Mouse (Mus musculus): ENCODE results near the gene Epn2. TPM values are rescaled to one million over a fixed set of nuclear protein-coding genes. Genes with fewer than 3 reads are reported as not detected.

Epn2 gene
- polyA plus RNA-seq, 1 experiment from 2014 or later, result 28.7 TPM

DNA sequence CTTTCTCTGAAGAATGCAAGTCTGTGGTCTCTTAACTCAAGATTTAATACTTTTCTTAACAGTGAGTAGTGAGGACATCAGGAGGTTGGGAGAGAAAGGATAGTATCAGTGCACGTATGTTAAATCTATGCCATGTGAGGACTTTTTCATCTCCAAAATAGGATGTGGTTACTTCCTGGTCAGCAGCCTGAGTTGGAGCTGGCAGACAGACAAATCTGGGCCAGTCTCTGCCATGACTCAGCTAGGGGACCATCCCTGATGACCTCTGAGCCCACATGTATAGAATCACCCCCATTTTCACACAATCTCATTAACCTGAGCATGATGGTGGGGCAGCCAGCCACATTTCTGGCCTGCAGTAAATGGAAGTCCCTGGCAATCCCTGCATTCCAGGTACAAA lies 61.5 kb downstream of the Epn2 start:
- Histone ChIP-seq H3K4me3 (ENCODE audit: low read length) (no peak overlapping the region), H3K4me1 (replicated peaks; ENCODE audit: control insufficient read depth, insufficient read depth, low read length) (no peaks in the 10 kb centered on the region), H3K27me3 (ENCODE audit: control insufficient read depth, insufficient read depth, low read depth, low read length) (no peaks in the 10 kb centered on the region), H3K9ac (ENCODE audit: low read length) (no peak overlapping the region), H3K27ac (ENCODE audit: low read length) (no peak overlapping the region), H3K4me2 (ENCODE audit: low read depth, low read length) (no peak overlapping the region), H3K9me3 (ENCODE audit: control insufficient read depth, low read length) (no peaks in the 10 kb centered on the region), H3K36me3 (ENCODE audit: control insufficient read depth, insufficient read depth, low read length) (peaks cover 21% of the 10 kb centered on the region)
- no peak for ATAC-seq (ENCODE audit: low read depth)
- WGBS, result 91% methylated on average over 1 of the region's 1 CpGs

- H3K36me3 ChIP-seq (ENCODE audit: control insufficient read depth, insufficient read depth, low read length), result peaks cover 14% of the 10 kb centered on the region; the same call in 1 of the 2 replicates
- no peaks in the 10 kb centered on the region for H3K27me3 ChIP-seq (ENCODE audit: control insufficient read depth, insufficient read depth, low read depth, low read length)
- no peaks in the 10 kb centered on the region for H3K9me3 ChIP-seq (ENCODE audit: control insufficient read depth, low read length)
- H3K4me3 ChIP-seq (ENCODE audit: low read length), result no peak overlapping the region
- 43% methylated on average over 3 of the region's 3 CpGs for WGBS
- no peak overlapping the region for H3K9ac ChIP-seq (ENCODE audit: low read length)
- H3K27ac ChIP-seq (ENCODE audit: low read length), result no peak overlapping the region
- no peaks in the 10 kb centered on the region for H3K4me1 ChIP-seq (replicated peaks; ENCODE audit: control insufficient read depth, insufficient read depth, low read length)
- ATAC-seq (ENCODE audit: low read depth), result no peak
- no peak overlapping the region for H3K4me2 ChIP-seq (ENCODE audit: low read depth, low read length)
Observed at GRCm38 (mm10) chr11:61514953-61515352, 64.5 kb downstream of the Epn2 start.

DNA sequence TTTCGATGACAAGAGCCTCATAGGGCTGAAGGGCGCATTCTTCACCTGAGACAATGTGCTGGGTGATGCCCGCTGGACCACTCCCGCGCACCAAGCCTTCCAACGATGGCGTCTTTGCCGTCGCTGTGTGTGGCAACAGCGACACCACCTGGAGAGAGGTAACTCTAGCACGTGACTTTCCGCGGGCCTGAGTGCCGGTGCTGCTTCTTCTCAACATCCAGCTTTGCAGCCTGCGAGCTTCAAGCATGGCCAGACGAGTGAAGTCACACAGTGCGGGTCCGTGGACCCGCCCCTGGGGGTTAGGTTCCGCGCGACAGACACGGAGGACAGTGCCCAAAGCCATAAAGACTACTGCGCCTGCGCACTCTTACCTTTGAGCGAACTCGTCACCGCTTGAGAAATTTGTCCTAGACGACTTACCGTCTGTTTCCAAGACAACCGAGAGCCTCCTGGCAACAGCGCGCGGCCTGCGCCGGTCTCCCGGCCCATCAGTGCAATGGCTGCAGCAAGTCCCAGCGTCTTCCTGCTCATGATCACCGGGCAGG lies 74.7 kb downstream of the Epn2 start, which contains the start of gene B9d1:
Gene B9d1, plus strand, starts transcription at position 432 of the 545 bp plus-strand sequence.
- Histone ChIP-seq H3K9ac (ENCODE audit: low read length) (peak within 1 kb of the TSS; percentile 78), H3K27ac (ENCODE audit: low read length) (peak within 1 kb of the TSS; percentile 80), H3K9me3 (ENCODE audit: control insufficient read depth, low read length) (no peaks in the 10 kb centered on the region), H3K27me3 (ENCODE audit: control insufficient read depth, insufficient read depth, low read depth, low read length) (no peaks in the 10 kb centered on the region), H3K4me3 (ENCODE audit: low read length) (peak within 1 kb of the TSS; percentile 71), H3K4me1 (replicated peaks; ENCODE audit: control insufficient read depth, insufficient read depth, low read length) (peaks cover 14% of the 10 kb centered on the region), H3K4me2 (ENCODE audit: low read depth, low read length) (peak within 1 kb of the TSS; percentile 75), H3K36me3 (ENCODE audit: control insufficient read depth, insufficient read depth, low read length) (no peaks in the 10 kb centered on the region)
- under 1% methylated on average over 39 of the region's 39 CpGs for WGBS
- ATAC-seq (ENCODE audit: low read depth), result peak; percentile 93

DNA sequence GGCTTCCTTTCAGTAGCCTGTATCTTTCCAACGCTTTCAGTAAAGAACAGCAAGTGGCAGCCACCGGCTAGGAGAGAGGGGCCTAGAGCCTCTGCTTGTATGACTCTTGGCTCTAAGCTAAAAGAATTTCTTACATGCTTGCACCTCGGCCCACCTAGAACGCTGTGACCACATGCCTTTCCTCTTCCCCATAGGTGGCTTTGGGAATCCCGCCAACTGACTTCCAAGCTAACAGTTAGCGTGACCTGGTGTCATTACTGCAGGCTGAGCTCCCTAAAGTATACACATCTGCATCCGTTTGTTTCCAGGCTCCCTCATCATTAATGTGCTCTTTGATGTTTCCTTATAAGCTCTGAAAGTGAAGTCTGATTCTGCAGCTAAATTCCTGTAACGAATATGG lies 75.6 kb downstream of the Epn2 start:
- H3K4me3 ChIP-seq (ENCODE audit: low read length), result no peak overlapping the region
- ATAC-seq (ENCODE audit: low read depth), result no peak
- no peak overlapping the region for H3K27ac ChIP-seq (ENCODE audit: low read length)
- H3K4me1 ChIP-seq (replicated peaks; ENCODE audit: control insufficient read depth, insufficient read depth, low read length), result peaks cover 14% of the 10 kb centered on the region
- 58% methylated on average over 8 of the region's 8 CpGs for WGBS
- no peak overlapping the region for H3K4me2 ChIP-seq (ENCODE audit: low read depth, low read length)
- H3K9ac ChIP-seq (ENCODE audit: low read length), result no peak overlapping the region
- H3K9me3 ChIP-seq (ENCODE audit: control insufficient read depth, low read length), result no peaks in the 10 kb centered on the region
- no peaks in the 10 kb centered on the region for H3K27me3 ChIP-seq (ENCODE audit: control insufficient read depth, insufficient read depth, low read depth, low read length)
- H3K36me3 ChIP-seq (ENCODE audit: control insufficient read depth, insufficient read depth, low read length), result no peaks in the 10 kb centered on the region

- H3K4me2 ChIP-seq (ENCODE audit: low read depth, low read length), result no peak overlapping the region
- no peak overlapping the region for H3K27ac ChIP-seq (ENCODE audit: low read length)
- H3K36me3 ChIP-seq (ENCODE audit: control insufficient read depth, insufficient read depth, low read length), result no peaks in the 10 kb centered on the region
- no peaks in the 10 kb centered on the region for H3K9me3 ChIP-seq (ENCODE audit: control insufficient read depth, low read length)
- H3K4me3 ChIP-seq (ENCODE audit: low read length), result no peak overlapping the region
- 46% methylated on average over 6 of the region's 6 CpGs for WGBS
- peaks cover 7% of the 10 kb centered on the region; the same call in 1 of the 2 replicates for H3K4me1 ChIP-seq (replicated peaks; ENCODE audit: control insufficient read depth, insufficient read depth, low read length)
- no peaks in the 10 kb centered on the region for H3K27me3 ChIP-seq (ENCODE audit: control insufficient read depth, insufficient read depth, low read depth, low read length)
- no peak for ATAC-seq (ENCODE audit: low read depth)
- no peak overlapping the region for H3K9ac ChIP-seq (ENCODE audit: low read length)
Observed at GRCm38 (mm10) chr11:61498736-61499504, 80.6 kb downstream of the Epn2 start.

DNA sequence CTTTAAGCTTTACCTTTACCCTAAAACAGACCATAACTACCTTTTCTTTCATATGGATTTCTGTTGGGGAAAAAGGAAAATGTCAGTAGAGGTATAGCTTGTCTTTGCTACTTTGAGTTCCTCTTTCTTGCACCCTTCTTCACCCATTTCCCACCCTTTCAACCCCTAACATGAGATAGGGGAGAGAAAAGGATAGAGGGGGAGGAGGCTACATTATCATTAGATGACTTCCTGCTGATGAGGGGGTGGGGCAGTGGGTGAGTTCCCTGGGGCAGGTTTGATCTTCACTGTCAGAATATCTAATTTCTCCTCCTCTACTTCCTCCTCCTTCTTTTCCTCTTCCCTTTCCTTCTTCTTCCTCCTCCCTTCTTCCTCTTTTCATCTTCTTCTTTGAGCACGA lies 82.0 kb downstream of the Epn2 start:
- 69% methylated on average over 1 of the region's 1 CpGs for WGBS
- no peaks in the 10 kb centered on the region for H3K27me3 ChIP-seq (ENCODE audit: control insufficient read depth, insufficient read depth, low read depth, low read length)
- H3K4me1 ChIP-seq (replicated peaks; ENCODE audit: control insufficient read depth, insufficient read depth, low read length), result peaks cover 15% of the 10 kb centered on the region
- no peak overlapping the region for H3K27ac ChIP-seq (ENCODE audit: low read length)
- H3K9ac ChIP-seq (ENCODE audit: low read length), result no peak overlapping the region
- no peak for ATAC-seq (ENCODE audit: low read depth)
- H3K36me3 ChIP-seq (ENCODE audit: control insufficient read depth, insufficient read depth, low read length), result no peaks in the 10 kb centered on the region
- no peaks in the 10 kb centered on the region for H3K9me3 ChIP-seq (ENCODE audit: control insufficient read depth, low read length)
- H3K4me3 ChIP-seq (ENCODE audit: low read length), result no peak overlapping the region
- H3K4me2 ChIP-seq (ENCODE audit: low read depth, low read length), result no peak overlapping the region

- WGBS, result 74% methylated on average over 2 of the region's 2 CpGs
- no peak for ATAC-seq (ENCODE audit: low read depth)
- peak overlapping the region; percentile 92 for H3K27ac ChIP-seq (ENCODE audit: low read length)
Observed at GRCm38 (mm10) chr11:61495528-61495927, 84.0 kb downstream of the Epn2 start.

DNA sequence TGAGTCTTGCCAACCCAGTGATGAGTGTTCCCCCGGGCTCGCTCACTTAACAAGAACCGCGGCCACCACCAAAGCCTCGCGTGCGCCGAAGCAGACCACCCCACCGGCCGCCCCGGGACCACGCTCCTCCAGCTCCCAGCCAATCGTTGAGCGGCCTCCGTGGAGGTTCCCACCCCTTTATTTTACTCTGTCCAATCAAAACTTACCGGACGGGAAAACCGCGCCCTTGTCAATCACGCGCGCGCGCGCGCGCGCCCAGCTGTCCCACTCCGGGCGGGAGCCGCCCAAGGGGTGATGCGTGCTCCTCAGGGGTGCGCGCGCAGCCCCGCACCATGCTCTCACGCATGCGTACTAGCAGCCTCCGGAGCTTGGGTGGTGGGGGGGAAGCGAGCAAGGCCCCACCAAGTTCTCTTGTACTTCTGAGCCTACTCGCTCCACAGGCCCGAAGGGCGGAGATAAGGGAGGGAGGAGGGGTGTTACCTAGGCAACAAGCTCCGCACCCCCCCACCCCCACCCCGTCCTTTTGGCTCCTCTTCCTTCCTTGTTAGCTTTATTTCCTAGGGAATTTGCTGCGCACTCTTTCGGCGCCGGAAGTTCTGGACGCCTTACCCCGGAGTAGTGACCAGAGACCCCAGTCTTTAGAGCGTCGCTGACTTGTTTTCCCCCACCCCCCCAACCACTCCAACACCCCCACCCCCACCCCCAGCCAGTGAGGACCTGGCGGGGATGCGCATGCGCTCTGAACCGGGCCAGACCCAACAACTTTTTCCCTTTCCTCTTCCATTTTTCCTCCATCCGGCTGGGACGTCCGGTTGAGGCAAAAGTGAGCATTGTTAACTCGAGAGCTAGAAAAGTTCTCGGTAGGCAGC lies 85.1 kb downstream of the Epn2 start, which contains the start of gene Mapk7:
Gene Mapk7, minus strand, starts transcription at position 278 of the 869 bp plus-strand sequence.
- Histone ChIP-seq H3K4me3 (ENCODE audit: low read length) (peak within 1 kb of the TSS; percentile 79), H3K4me2 (ENCODE audit: low read depth, low read length) (peak within 1 kb of the TSS; percentile 92), H3K27me3 (ENCODE audit: control insufficient read depth, insufficient read depth, low read depth, low read length) (no peaks in the 10 kb centered on the region), H3K4me1 (replicated peaks; ENCODE audit: control insufficient read depth, insufficient read depth, low read length) (peaks cover 15% of the 10 kb centered on the region), H3K27ac (ENCODE audit: low read length) (peak within 1 kb of the TSS; percentile 92), H3K9ac (ENCODE audit: low read length) (peak within 1 kb of the TSS; percentile 85), H3K36me3 (ENCODE audit: control insufficient read depth, insufficient read depth, low read length) (peaks cover 28% of the 10 kb centered on the region), H3K9me3 (ENCODE audit: control insufficient read depth, low read length) (no peaks in the 10 kb centered on the region)
- ATAC-seq (ENCODE audit: low read depth), result peak; percentile 94
- WGBS, result under 1% methylated on average over 59 of the region's 62 CpGs

More at GRCm38 (mm10) chr11:61495528-61495927, 84.0 kb downstream of the Epn2 start:
- Histone ChIP-seq H3K27me3 (ENCODE audit: control insufficient read depth, insufficient read depth, low read depth, low read length) (no peaks in the 10 kb centered on the region), H3K9ac (ENCODE audit: low read length) (no peak overlapping the region), H3K9me3 (ENCODE audit: control insufficient read depth, low read length) (no peaks in the 10 kb centered on the region), H3K36me3 (ENCODE audit: control insufficient read depth, insufficient read depth, low read length) (peaks cover 17% of the 10 kb centered on the region), H3K4me2 (ENCODE audit: low read depth, low read length) (no peak overlapping the region), H3K4me3 (ENCODE audit: low read length) (no peak overlapping the region), H3K4me1 (replicated peaks; ENCODE audit: control insufficient read depth, insufficient read depth, low read length) (peaks cover 15% of the 10 kb centered on the region)

Measured in lung, embryonic 16.5 days (tissue).